Mouse (Mus musculus) forebrain, embryonic 13.5 days (tissue): ENCODE data around the gene Msi2. TPM values are rescaled to one million over a fixed set of nuclear protein-coding genes. Genes with fewer than 3 reads are reported as not detected.
A peak's percentile ranks its signal among the peaks of the same experiment; 100 is the strongest.

Experiments
- ATAC-seq: fragments of 200-750 bp; cut with Nextera tagmentation; 2 replicates; pipeline ENCODE4 v1.8.0; 2017
- H3K27ac ChIP-seq: fragments of 300-500 bp; sonication (generic); 2 replicates; pipeline ENCODE4 v1.5.1; 2015; ENCODE audit warnings: inconsistent platforms, mild to moderate bottlenecking, moderate library complexity
- H3K27me3 ChIP-seq: fragments of 300-500 bp; sonication (generic); 2 replicates; pipeline ENCODE4 v1.6.1; 2015; ENCODE audit warnings: mild to moderate bottlenecking, inconsistent platforms
- H3K36me3 ChIP-seq: fragments of 300-500 bp; sonication (generic); 2 replicates; pipeline ENCODE4 v1.6.1; 2015; ENCODE audit warnings: mild to moderate bottlenecking, inconsistent platforms; ENCODE audit not compliant: poor library complexity, severe bottlenecking
- H3K4me1 ChIP-seq: fragments of 300-500 bp; sonication (generic); 2 replicates; pipeline ENCODE4 v1.6.1; 2015; ENCODE audit warnings: inconsistent platforms
- H3K4me2 ChIP-seq: fragments of 300-500 bp; sonication (generic); 2 replicates; pipeline ENCODE4 v1.6.1; 2015; ENCODE audit warnings: inconsistent platforms, mild to moderate bottlenecking, moderate library complexity
- H3K4me3 ChIP-seq: fragments of 300-500 bp; sonication (generic); 2 replicates; pipeline ENCODE4 v1.5.1; 2015; ENCODE audit warnings: mild to moderate bottlenecking, inconsistent platforms
- H3K9ac ChIP-seq: fragments of 300-500 bp; sonication (generic); 2 replicates; pipeline ENCODE4 v1.6.1; 2015; ENCODE audit warnings: mild to moderate bottlenecking, inconsistent platforms
- H3K9me3 ChIP-seq: fragments of 300-500 bp; sonication (generic); replicated peaks from 2 replicates; pipeline ENCODE4 v1.6.1; 2016; ENCODE audit warnings: inconsistent platforms
- WGBS: fragments of 180-500 bp; shearing (Covaris S2); methylation state at CpG from one replicate; pipeline ENCODE4 v1.1.7; 2015; 5-methylcytosine and 5-hydroxymethylcytosine counted together
- polyA plus RNA-seq: library from polyadenylated mRNA; unstranded; fragments of >200 nt; fragmentation: Nextera tagmentation; extraction: Ambion mirVana; gene quantifications from 2 replicates; pipeline ENCODE4 v1.2.1, GENCODE M21; 2015

The Msi2 gene
- polyA plus RNA-seq, result 31.5 and 36.5 TPM in 2 replicates

- no peaks in the 10 kb centered on the region for H3K9me3 ChIP-seq
- ATAC-seq, result peak; percentile 87
- peak within 1 kb of the TSS; percentile 94 for H3K4me3 ChIP-seq
- H3K9ac ChIP-seq, result peak within 1 kb of the TSS; percentile 99
- no peaks in the 10 kb centered on the region for H3K27me3 ChIP-seq
- peak within 1 kb of the TSS; percentile 91 for H3K4me2 ChIP-seq
- WGBS, result under 1% methylated on average over 24 of the region's 84 CpGs
- peak within 1 kb of the TSS; percentile 91 for H3K27ac ChIP-seq
- no peaks in the 10 kb centered on the region for H3K36me3 ChIP-seq
- peaks cover 45% of the 10 kb centered on the region for H3K4me1 ChIP-seq
These were observed at the start of gene Msi2 for GRCm38 (mm10) chr11:88718050-88718765. Gene Msi2 (minus strand): TSS chr11:88718513.

- Histone ChIP-seq H3K27ac (no peak overlapping the region), H3K9me3 (no peaks in the 10 kb centered on the region), H3K9ac (no peak overlapping the region), H3K4me1 (peaks cover 8% of the 10 kb centered on the region), H3K27me3 (no peaks in the 10 kb centered on the region), H3K4me3 (no peak overlapping the region), H3K36me3 (no peaks in the 10 kb centered on the region), H3K4me2 (no peak overlapping the region)
- WGBS, result 56% methylated on average over 7 of the region's 7 CpGs
- ATAC-seq, result no peak
These were observed 47.3 kb upstream of the Msi2 start for GRCm38 (mm10) chr11:88765635-88766034.

DNA sequence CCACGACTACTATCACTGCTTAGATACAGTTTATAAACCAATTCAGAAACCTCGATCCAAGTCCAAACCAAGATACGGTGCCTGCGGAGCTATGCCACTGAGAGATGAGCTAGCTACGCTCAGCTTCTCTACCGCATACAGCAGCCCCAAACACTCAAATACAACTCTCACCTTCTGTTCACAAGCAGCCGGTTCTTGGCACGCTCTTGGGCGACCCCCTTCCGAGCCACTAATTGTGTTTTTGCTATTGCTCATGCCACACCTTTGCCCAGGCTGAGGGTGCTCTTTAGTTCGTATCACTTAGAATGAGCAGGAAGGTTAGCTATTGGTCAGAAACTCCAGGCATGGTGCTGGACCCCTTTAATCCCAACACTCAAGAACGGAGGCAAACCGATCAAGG lies 45.1 kb upstream of the Msi2 start:
- 86% methylated on average over 13 of the region's 13 CpGs for WGBS
- ATAC-seq, result no peak
- H3K36me3 ChIP-seq, result no peaks in the 10 kb centered on the region
- H3K27ac ChIP-seq, result no peak overlapping the region
- H3K27me3 ChIP-seq, result no peaks in the 10 kb centered on the region
- H3K4me1 ChIP-seq, result peaks cover 23% of the 10 kb centered on the region
- no peak overlapping the region for H3K4me2 ChIP-seq
- H3K9me3 ChIP-seq, result no peaks in the 10 kb centered on the region
- no peak overlapping the region for H3K4me3 ChIP-seq
- H3K9ac ChIP-seq, result no peak overlapping the region

DNA sequence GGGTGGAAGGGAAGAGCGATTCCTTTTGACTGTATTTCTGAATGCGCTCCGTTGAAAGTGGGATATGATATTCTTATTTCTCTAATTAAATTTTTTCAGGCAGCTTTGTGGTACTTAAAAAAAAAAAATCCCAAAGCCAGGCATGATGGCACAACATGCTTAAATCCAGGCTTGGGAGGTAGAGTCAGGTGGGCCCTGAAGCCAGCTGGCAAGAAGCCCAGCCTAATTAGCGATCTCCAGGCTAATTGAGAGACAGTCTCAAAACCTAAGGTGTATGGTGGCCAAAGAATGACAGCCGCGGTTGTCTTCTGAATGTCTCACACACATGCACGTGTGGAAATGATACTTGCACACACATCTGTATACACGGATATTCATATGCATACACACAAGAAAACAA lies 41.2 kb upstream of the Msi2 start:
- Histone ChIP-seq H3K9me3 (no peaks in the 10 kb centered on the region), H3K4me2 (peak overlapping the region; percentile 1; the same call in 1 of the 2 replicates), H3K27ac (0 out of 2 replicates have a peak overlapping the region, but pooled peaks have one; percentile 2), H3K9ac (no peak overlapping the region), H3K36me3 (no peaks in the 10 kb centered on the region), H3K27me3 (no peaks in the 10 kb centered on the region), H3K4me1 (peaks cover 26% of the 10 kb centered on the region), H3K4me3 (no peak overlapping the region)
- ATAC-seq, result peak; percentile 38; the same call in 1 of the 2 replicates
- WGBS, result 54% methylated on average over 8 of the region's 8 CpGs

- H3K4me3 ChIP-seq, result no peak overlapping the region
- H3K4me2 ChIP-seq, result peak overlapping the region; percentile 20; the same call in 1 of the 2 replicates
- ATAC-seq, result no peak
- H3K9ac ChIP-seq, result no peak overlapping the region
- H3K27me3 ChIP-seq, result no peaks in the 10 kb centered on the region
- 18% methylated on average over 6 of the region's 6 CpGs for WGBS
- H3K27ac ChIP-seq, result no peak overlapping the region
- no peaks in the 10 kb centered on the region for H3K9me3 ChIP-seq
- H3K36me3 ChIP-seq, result no peaks in the 10 kb centered on the region
- peaks cover 21% of the 10 kb centered on the region for H3K4me1 ChIP-seq
These were observed 40.1 kb upstream of the Msi2 start for GRCm38 (mm10) chr11:88758402-88758801.

DNA sequence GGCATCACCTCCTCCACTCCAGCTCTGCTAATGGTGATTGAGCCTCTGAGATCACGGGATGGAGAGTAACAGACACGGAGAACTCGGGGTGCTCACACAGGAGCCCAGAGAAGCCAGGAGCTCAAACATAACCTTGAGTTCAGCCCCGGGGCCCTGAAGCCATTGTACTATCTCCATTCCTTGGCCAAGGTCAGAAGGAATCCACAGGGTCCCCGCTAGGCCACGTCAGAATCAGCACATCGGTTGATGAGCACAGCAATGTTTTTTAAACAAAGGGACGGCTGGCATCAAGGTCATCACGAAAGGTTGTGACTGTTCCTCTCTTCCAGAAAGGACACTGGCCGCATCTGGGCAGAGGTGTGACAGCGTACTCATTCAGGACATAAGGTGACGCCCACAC lies 27.0 kb upstream of the Msi2 start:
- no peak overlapping the region for H3K27ac ChIP-seq
- H3K9me3 ChIP-seq, result no peaks in the 10 kb centered on the region
- H3K4me3 ChIP-seq, result no peak overlapping the region
- 80% methylated on average over 12 of the region's 12 CpGs for WGBS
- no peaks in the 10 kb centered on the region for H3K27me3 ChIP-seq
- H3K9ac ChIP-seq, result no peak overlapping the region
- H3K36me3 ChIP-seq, result no peaks in the 10 kb centered on the region
- H3K4me1 ChIP-seq, result peaks cover 8% of the 10 kb centered on the region; the same call in 1 of the 2 replicates
- no peak for ATAC-seq
- H3K4me2 ChIP-seq, result no peak overlapping the region

DNA sequence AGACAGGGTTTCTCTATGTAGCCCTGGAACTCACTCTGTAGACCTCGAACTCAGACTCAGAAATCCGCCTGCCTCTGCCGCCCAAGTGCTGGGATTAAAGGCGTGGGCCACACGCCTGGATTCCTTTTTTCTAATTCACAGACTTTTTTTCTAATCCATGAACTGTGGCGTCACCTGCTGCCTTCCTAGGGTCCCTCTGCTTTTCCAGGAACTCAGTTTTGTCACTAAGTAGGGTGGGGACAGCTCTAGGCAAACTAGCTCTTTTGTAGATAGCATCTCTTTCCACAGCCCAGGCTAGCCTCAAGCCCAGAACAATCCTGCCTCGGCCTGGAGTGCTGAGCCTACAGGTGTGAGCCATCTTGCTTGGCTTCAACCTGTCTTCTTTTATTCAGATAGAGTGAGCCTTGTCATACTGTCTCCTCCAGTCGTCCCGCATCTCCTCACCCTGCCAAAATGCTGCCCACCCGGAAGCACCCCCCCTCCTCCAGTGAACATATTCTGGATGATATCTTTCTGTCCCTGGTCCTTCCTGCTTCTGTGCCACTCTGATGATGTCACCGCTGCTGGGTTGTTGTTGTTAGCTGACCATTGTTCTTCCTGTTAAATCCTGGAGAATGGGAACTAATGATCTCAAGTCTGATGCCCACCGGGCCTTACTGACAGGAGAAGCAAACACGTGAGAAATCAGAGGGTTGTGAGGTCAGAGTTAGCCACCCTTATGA lies 21.4 kb upstream of the Msi2 start:
- Histone ChIP-seq H3K4me1 (no peaks in the 10 kb centered on the region), H3K4me3 (no peak overlapping the region), H3K27me3 (no peaks in the 10 kb centered on the region), H3K9ac (no peak overlapping the region), H3K27ac (no peak overlapping the region), H3K36me3 (no peaks in the 10 kb centered on the region), H3K9me3 (no peaks in the 10 kb centered on the region), H3K4me2 (no peak overlapping the region)
- ATAC-seq, result no peak
- 80% methylated on average over 13 of the region's 13 CpGs for whole genome bisulfite sequencing

GRCm38 (mm10) chr11:88729363-88729762 lies 11.1 kb upstream of the Msi2 start:
- 0 out of 2 replicates have a peak overlapping the region, but pooled peaks have one; percentile 12 for H3K27ac ChIP-seq

GRCm38 (mm10) chr11:88728508-88728890 lies 10.2 kb upstream of the Msi2 start:
- peak overlapping the region; percentile 35; the same call in 1 of the 2 replicates for H3K27ac ChIP-seq
- no peaks in the 10 kb centered on the region for H3K9me3 ChIP-seq
- H3K4me2 ChIP-seq, result no peak overlapping the region

More at GRCm38 (mm10) chr11:88729363-88729762, 11.1 kb upstream of the Msi2 start:
- ATAC-seq, result peak; percentile 53; the same call in 1 of the 2 replicates
- Histone ChIP-seq H3K9me3 (no peaks in the 10 kb centered on the region), H3K9ac (no peak overlapping the region), H3K4me1 (peaks cover 27% of the 10 kb centered on the region), H3K27me3 (no peaks in the 10 kb centered on the region), H3K4me2 (no peak overlapping the region), H3K4me3 (no peak overlapping the region), H3K36me3 (no peaks in the 10 kb centered on the region)
- 22% methylated on average over 5 of the region's 5 CpGs for WGBS

GRCm38 (mm10) chr11:88727768-88728507 lies 9.6 kb upstream of the Msi2 start:
- Histone ChIP-seq H3K36me3 (no peaks in the 10 kb centered on the region), H3K4me1 (peaks cover 27% of the 10 kb centered on the region), H3K27ac (peak overlapping the region; percentile 35; the same call in 1 of the 2 replicates), H3K4me3 (no peak overlapping the region), H3K9ac (no peak overlapping the region), H3K27me3 (no peaks in the 10 kb centered on the region), H3K9me3 (no peaks in the 10 kb centered on the region), H3K4me2 (no peak overlapping the region)
- WGBS, result 48% methylated on average over 20 of the region's 20 CpGs
- ATAC-seq, result peak; percentile 24; the same call in 1 of the 2 replicates

More at GRCm38 (mm10) chr11:88728508-88728890, 10.2 kb upstream of the Msi2 start:
- H3K27me3 ChIP-seq, result no peaks in the 10 kb centered on the region
- no peaks in the 10 kb centered on the region for H3K36me3 ChIP-seq
- H3K4me1 ChIP-seq, result peaks cover 27% of the 10 kb centered on the region
- 3% methylated on average over 6 of the region's 6 CpGs for WGBS
- H3K4me3 ChIP-seq, result no peak overlapping the region
- no peak overlapping the region for H3K9ac ChIP-seq
- ATAC-seq, result no peak

GRCm38 (mm10) chr11:88721144-88721636 lies 2.9 kb upstream of the Msi2 start:
- no peak overlapping the region for H3K4me2 ChIP-seq
- no peaks in the 10 kb centered on the region for H3K36me3 ChIP-seq
- H3K9ac ChIP-seq, result no peak overlapping the region
- no peak overlapping the region for H3K27ac ChIP-seq
- ATAC-seq, result no peak
- WGBS, result 67% methylated on average over 10 of the region's 10 CpGs
- H3K9me3 ChIP-seq, result no peaks in the 10 kb centered on the region
- H3K4me3 ChIP-seq, result no peak overlapping the region
- H3K27me3 ChIP-seq, result no peaks in the 10 kb centered on the region
- peaks cover 18% of the 10 kb centered on the region for H3K4me1 ChIP-seq
